Mouse (Mus musculus): ENCODE data around the gene Tns1.

The Tns1 gene

DNA sequence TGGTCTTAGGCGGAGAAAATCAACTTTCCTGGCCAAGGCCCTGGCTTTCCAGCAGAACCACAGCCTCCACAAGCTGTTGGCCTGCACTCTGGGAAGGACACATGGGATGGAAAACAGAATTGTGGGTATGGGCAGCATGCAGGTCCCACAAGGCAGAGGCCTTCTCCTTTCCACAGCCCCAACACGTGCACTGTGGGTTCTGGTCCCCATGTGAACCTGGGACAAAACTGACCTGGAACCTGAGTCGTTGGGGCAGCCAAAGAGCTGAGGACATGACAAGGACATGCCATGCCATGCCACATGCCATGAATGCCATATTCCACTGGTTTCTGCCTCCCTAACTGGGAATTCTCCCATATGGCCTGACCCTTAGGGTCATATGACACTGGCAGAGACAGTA lies 263.8 kb downstream of the Tns1 start:
- no peak for DNase-seq (ENCODE audit: low spot score in 2 of 2)

Measured in heart, adult 9 months (tissue).